Mouse (Mus musculus) intestine, embryonic 14.5 days (tissue): Measurements from ENCODE around the gene Ccdc162. TPM values are rescaled to one million over a fixed set of nuclear protein-coding genes. Genes with fewer than 3 reads are reported as not detected.

ENCODE experiments used
- ATAC-seq: fragments of 200-750 bp; cut with Nextera tagmentation; replicated peaks from 2 replicates; pipeline ENCODE4 v1.8.0; 2017; ENCODE audit warnings: low read depth, moderate number of reproducible peaks, moderate TSS enrichment, moderate library complexity; ENCODE audit not compliant: low FRiP score, low TSS enrichment
- DNase-seq: peaks from one replicate; pipeline ENCODE4 v3.0.0-alpha.2; 2018; ENCODE audit warnings: low spot score
- H3K27ac ChIP-seq: fragments of 300-500 bp; sonication (generic); 2 replicates; pipeline ENCODE4 v1.5.1; 2014; ENCODE audit warnings: low read depth, mild to moderate bottlenecking, control low read depth
- H3K27me3 ChIP-seq: fragments of 300-500 bp; sonication (generic); replicated peaks from 2 replicates; pipeline ENCODE4 v1.6.1; 2014; ENCODE audit warnings: low read length, control low read depth; ENCODE audit not compliant: control insufficient read depth, insufficient read depth
- H3K36me3 ChIP-seq: fragments of 300-500 bp; sonication (generic); 2 replicates; pipeline ENCODE4 v1.6.1; 2014; ENCODE audit warnings: low read length, control low read depth; ENCODE audit not compliant: control insufficient read depth, insufficient read depth
- H3K4me1 ChIP-seq: fragments of 300-500 bp; sonication (generic); replicated peaks from 2 replicates; pipeline ENCODE4 v1.6.1; 2014; ENCODE audit warnings: low read length, control low read depth, mixed read lengths; ENCODE audit not compliant: control insufficient read depth, insufficient read depth
- H3K4me2 ChIP-seq: fragments of 300-500 bp; sonication (generic); 2 replicates; pipeline ENCODE4 v1.6.1; 2014; ENCODE audit warnings: low read length
- H3K4me3 ChIP-seq: fragments of 300-500 bp; sonication (generic); 2 replicates; pipeline ENCODE4 v1.5.1; 2014; ENCODE audit warnings: low read depth, low read length, control low read depth, mixed read lengths
- H3K9ac ChIP-seq: fragments of 300-500 bp; sonication (generic); 2 replicates; pipeline ENCODE4 v1.6.1; 2014; ENCODE audit warnings: mild to moderate bottlenecking, low read length
- H3K9me3 ChIP-seq: fragments of 300-500 bp; sonication (generic); 2 replicates; pipeline ENCODE4 v1.6.1; 2016; ENCODE audit warnings: low read length, control low read depth; ENCODE audit not compliant: control insufficient read depth
- WGBS: fragments of 180-500 bp; shearing (Covaris S2); extraction: QIAGEN DNeasy Blood & Tissue Kit; methylation state at CpG from one replicate; pipeline ENCODE4 v1.1.7; 2014; 5-methylcytosine and 5-hydroxymethylcytosine counted together
- polyA plus RNA-seq: library from polyadenylated mRNA; unstranded; fragments of >200 nt; fragmentation: Nextera tagmentation; extraction: Ambion mirVana; gene quantifications from 2 replicates; pipeline ENCODE4 v1.2.1, GENCODE M21; 2014

Ccdc162 gene
- polyA plus RNA-seq, 1 experiment from 2014 or later = 0.47 TPM

GRCm38 (mm10) chr10:41689941-41690887 lies 26.2 kb downstream of the Ccdc162 start:
- H3K36me3 ChIP-seq = no peaks in the 10 kb centered on the region
- 19% methylated on average over 24 of the region's 24 CpGs for WGBS
- H3K27me3 ChIP-seq = no peaks in the 10 kb centered on the region
- no peak overlapping the region for H3K27ac ChIP-seq
- no peaks in the 10 kb centered on the region for H3K4me1 ChIP-seq
- peak overlapping the region; percentile 88 for H3K4me2 ChIP-seq
- DNase-seq (peak; percentile 85), ATAC-seq (0 out of 2 replicates have a peak, but pooled peaks have one; percentile 27)
- H3K4me3 ChIP-seq = peak overlapping the region; percentile 46
- H3K9ac ChIP-seq = peak overlapping the region; percentile 48
- 0 out of 2 replicates have a peak, but pooled peaks cover 2% of the 10 kb centered on the region for H3K9me3 ChIP-seq

GRCm38 (mm10) chr10:41684548-41684996 lies 31.9 kb downstream of the Ccdc162 start:
- 3% methylated on average over 21 of the region's 21 CpGs for whole genome bisulfite sequencing
- Histone ChIP-seq H3K27ac (no peak overlapping the region), H3K27me3 (0 out of 2 replicates have a peak, but pooled peaks cover 2% of the 10 kb centered on the region), H3K4me2 (peak overlapping the region; percentile 43), H3K36me3 (no peaks in the 10 kb centered on the region), H3K4me3 (peak overlapping the region; percentile 16; the same call in 1 of the 2 replicates), H3K4me1 (no peaks in the 10 kb centered on the region), H3K9ac (no peak overlapping the region), H3K9me3 (0 out of 2 replicates have a peak, but pooled peaks cover 2% of the 10 kb centered on the region)
- ATAC-seq (no peak; the same call in 1 of the 2 replicates), DNase-seq (no peak)

GRCm38 (mm10) chr10:41682546-41683393 lies 33.7 kb downstream of the Ccdc162 start:
- 0 out of 2 replicates have a peak, but pooled peaks cover 2% of the 10 kb centered on the region for H3K27me3 ChIP-seq
- H3K4me1 ChIP-seq = no peaks in the 10 kb centered on the region
- no peak overlapping the region for H3K4me3 ChIP-seq
- no peak overlapping the region for H3K9ac ChIP-seq
- peak; percentile 56 for ATAC-seq
- no peaks in the 10 kb centered on the region for H3K36me3 ChIP-seq
- WGBS = 33% methylated on average over 16 of the region's 16 CpGs
- H3K4me2 ChIP-seq = no peak overlapping the region
- H3K9me3 ChIP-seq = 0 out of 2 replicates have a peak, but pooled peaks cover 2% of the 10 kb centered on the region
- no peak overlapping the region for H3K27ac ChIP-seq
- peak; percentile 93 for DNase-seq

- H3K9me3 ChIP-seq = no peaks in the 10 kb centered on the region
- no peak overlapping the region for H3K27ac ChIP-seq
- ATAC-seq = 0 out of 2 replicates have a peak, but pooled peaks have one; percentile 55
These were observed 37.6 kb downstream of the Ccdc162 start for GRCm38 (mm10) chr10:41678746-41679360.

GRCm38 (mm10) chr10:41677396-41677795 lies 39.0 kb downstream of the Ccdc162 start:
- no peak overlapping the region for H3K9ac ChIP-seq
- DNase-seq (no peak), ATAC-seq (no peak)
- H3K4me2 ChIP-seq = no peak overlapping the region
- no peaks in the 10 kb centered on the region for H3K27me3 ChIP-seq
- H3K9me3 ChIP-seq = no peaks in the 10 kb centered on the region
- no peaks in the 10 kb centered on the region for H3K36me3 ChIP-seq
- no peak overlapping the region for H3K27ac ChIP-seq
- WGBS = 56% methylated on average over 8 of the region's 8 CpGs
- no peaks in the 10 kb centered on the region for H3K4me1 ChIP-seq
- no peak overlapping the region for H3K4me3 ChIP-seq

More at GRCm38 (mm10) chr10:41678746-41679360, 37.6 kb downstream of the Ccdc162 start:
- Histone ChIP-seq H3K4me3 (no peak overlapping the region), H3K27me3 (no peaks in the 10 kb centered on the region), H3K4me2 (peak overlapping the region; percentile 31; the same call in 1 of the 2 replicates), H3K36me3 (no peaks in the 10 kb centered on the region), H3K4me1 (no peaks in the 10 kb centered on the region), H3K9ac (no peak overlapping the region)
- peak; percentile 79 for DNase-seq
- 31% methylated on average over 18 of the region's 18 CpGs for WGBS

GRCm38 (mm10) chr10:41676661-41677061 lies 39.8 kb downstream of the Ccdc162 start:
- ATAC-seq (no peak), DNase-seq (no peak)
- Histone ChIP-seq H3K36me3 (no peaks in the 10 kb centered on the region), H3K9ac (no peak overlapping the region), H3K27me3 (no peaks in the 10 kb centered on the region), H3K4me1 (no peaks in the 10 kb centered on the region), H3K9me3 (no peaks in the 10 kb centered on the region), H3K4me2 (no peak overlapping the region), H3K4me3 (no peak overlapping the region), H3K27ac (no peak overlapping the region)
- 75% methylated on average over 6 of the region's 6 CpGs for WGBS

- 76% methylated on average over 6 of the region's 6 CpGs for WGBS
- Histone ChIP-seq H3K4me1 (no peaks in the 10 kb centered on the region), H3K9me3 (no peaks in the 10 kb centered on the region), H3K27ac (no peak overlapping the region), H3K27me3 (no peaks in the 10 kb centered on the region), H3K36me3 (no peaks in the 10 kb centered on the region), H3K4me3 (no peak overlapping the region), H3K9ac (no peak overlapping the region), H3K4me2 (no peak overlapping the region)
- ATAC-seq (no peak), DNase-seq (no peak)
These were observed 40.4 kb downstream of the Ccdc162 start for GRCm38 (mm10) chr10:41675842-41676571.
